Mouse (Mus musculus) forebrain, embryonic 12.5 days (tissue): ENCODE measurements around the gene BC048403. TPM values are rescaled to one million over a fixed set of nuclear protein-coding genes. Genes with fewer than 3 reads are reported as not detected.

Source experiments
- ATAC-seq: fragments of 200-750 bp; cut with Nextera tagmentation; 2 replicates; pipeline ENCODE4 v1.8.0; 2017; ENCODE audit warnings: moderate TSS enrichment; ENCODE audit not compliant: low FRiP score
- H3K27ac ChIP-seq: fragments of 300-500 bp; sonication (generic); 2 replicates; pipeline ENCODE4 v1.5.1; 2016; ENCODE audit warnings: mild to moderate bottlenecking
- H3K27me3 ChIP-seq: fragments of 300-500 bp; sonication (generic); 2 replicates; pipeline ENCODE4 v1.6.1; 2016; ENCODE audit warnings: mild to moderate bottlenecking
- H3K36me3 ChIP-seq: fragments of 300-500 bp; sonication (generic); replicated peaks from 2 replicates; pipeline ENCODE4 v1.6.1; 2016; ENCODE audit warnings: mild to moderate bottlenecking
- H3K4me1 ChIP-seq: fragments of 300-500 bp; sonication (generic); 2 replicates; pipeline ENCODE4 v1.6.1; 2016
- H3K4me2 ChIP-seq: fragments of 300-500 bp; sonication (generic); 2 replicates; pipeline ENCODE4 v1.6.1; 2016; ENCODE audit warnings: mild to moderate bottlenecking, moderate library complexity
- H3K4me3 ChIP-seq: fragments of 300-500 bp; sonication (generic); replicated peaks from 2 replicates; pipeline ENCODE4 v1.5.1; 2016; ENCODE audit warnings: mild to moderate bottlenecking
- H3K9ac ChIP-seq: fragments of 300-500 bp; sonication (generic); 2 replicates; pipeline ENCODE4 v1.6.1; 2016; ENCODE audit warnings: mild to moderate bottlenecking
- H3K9me3 ChIP-seq: fragments of 300-500 bp; sonication (generic); 2 replicates; pipeline ENCODE4 v1.6.1; 2016
- WGBS: fragments of 180-500 bp; shearing (Covaris S2); methylation state at CpG from one replicate; pipeline ENCODE4 v1.1.7; 2016; 5-methylcytosine and 5-hydroxymethylcytosine counted together
- polyA plus RNA-seq: library from polyadenylated mRNA; unstranded; fragments of >200 nt; fragmentation: Nextera tagmentation; extraction: Ambion mirVana; gene quantifications from 2 replicates; pipeline ENCODE4 v1.2.1, GENCODE M21; 2016

Gene BC048403
- polyA plus RNA-seq, 1 experiment from 2014 or later = 2.5 TPM

DNA sequence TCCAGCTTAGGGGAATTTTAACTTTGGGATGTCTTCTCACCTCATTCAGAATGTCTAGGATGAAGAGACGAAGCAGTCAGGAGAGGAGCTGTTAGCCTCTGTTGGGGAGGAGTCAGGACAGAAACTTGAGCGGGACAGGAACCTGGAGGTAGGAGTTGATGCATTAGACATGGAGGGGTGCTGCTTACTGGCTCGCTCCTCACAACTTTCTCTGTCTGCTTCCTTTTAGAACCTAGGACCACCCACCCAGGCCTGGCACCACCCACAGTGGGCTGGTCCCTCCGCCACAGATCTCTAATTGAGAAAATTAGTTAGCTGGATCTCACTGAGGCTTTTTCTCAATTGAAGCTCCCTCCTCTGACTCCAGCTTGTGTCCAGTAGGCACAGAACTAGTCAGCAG lies 13.2 kb upstream of the BC048403 start:
- Histone ChIP-seq H3K4me1 (no peaks in the 10 kb centered on the region), H3K4me2 (no peak overlapping the region), H3K27me3 (no peaks in the 10 kb centered on the region), H3K9me3 (peaks cover 10% of the 10 kb centered on the region; the same call in 1 of the 2 replicates), H3K36me3 (no peaks in the 10 kb centered on the region), H3K27ac (no peak overlapping the region), H3K4me3 (no peak overlapping the region), H3K9ac (no peak overlapping the region)
- ATAC-seq = no peak
- 84% methylated on average over 4 of the region's 4 CpGs for WGBS

DNA sequence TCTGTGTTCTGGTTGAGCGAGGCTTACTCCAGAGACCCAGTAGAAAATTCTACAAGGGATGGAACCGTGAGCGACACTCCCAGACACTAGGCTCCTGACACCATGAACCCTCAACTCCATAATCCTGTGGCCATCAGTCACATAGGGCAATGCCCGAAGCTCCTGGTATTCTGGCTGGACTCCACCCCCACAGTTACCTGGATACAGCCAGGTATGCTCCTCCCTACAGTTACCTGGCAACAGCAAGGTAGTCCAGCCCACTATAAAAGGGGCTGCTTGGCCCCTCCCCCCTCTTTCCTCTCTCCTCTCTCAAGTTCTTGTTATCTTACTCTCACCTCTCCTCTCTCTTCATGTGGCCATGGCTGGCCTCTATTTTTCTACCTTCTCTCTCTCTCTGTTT lies 12.6 kb upstream of the BC048403 start:
- no peak overlapping the region for H3K9ac ChIP-seq
- no peak overlapping the region for H3K4me3 ChIP-seq
- no peaks in the 10 kb centered on the region for H3K27me3 ChIP-seq
- no peaks in the 10 kb centered on the region for H3K36me3 ChIP-seq
- H3K27ac ChIP-seq = no peak overlapping the region
- no peak overlapping the region for H3K4me2 ChIP-seq
- WGBS = 73% methylated on average over 4 of the region's 4 CpGs
- peaks cover 4% of the 10 kb centered on the region; the same call in 1 of the 2 replicates for H3K9me3 ChIP-seq
- no peak for ATAC-seq
- H3K4me1 ChIP-seq = no peaks in the 10 kb centered on the region

DNA sequence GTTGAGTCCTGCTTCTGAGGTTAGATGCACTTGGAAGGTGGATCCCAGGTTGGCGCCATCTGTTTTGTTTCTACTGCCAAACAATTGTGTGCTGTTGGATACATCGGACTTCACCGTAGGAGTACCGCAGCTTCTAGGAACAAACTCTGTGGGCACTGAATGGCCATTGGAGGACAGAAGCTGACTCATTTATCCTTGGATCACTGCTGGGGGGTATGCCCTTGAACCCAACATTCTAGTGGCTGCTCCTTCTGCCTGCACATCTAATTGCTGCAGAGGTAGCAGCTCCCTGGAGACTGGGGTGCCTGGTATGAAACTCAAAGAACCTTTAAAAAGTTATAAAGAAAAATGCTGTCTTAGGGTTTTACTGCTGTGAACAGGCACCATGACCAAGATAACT lies 11.5 kb upstream of the BC048403 start:
- 94% methylated on average over 4 of the region's 4 CpGs for WGBS
- Histone ChIP-seq H3K4me1 (no peaks in the 10 kb centered on the region), H3K27me3 (no peaks in the 10 kb centered on the region), H3K36me3 (no peaks in the 10 kb centered on the region), H3K4me2 (no peak overlapping the region), H3K4me3 (no peak overlapping the region), H3K9me3 (0 out of 2 replicates have a peak, but pooled peaks cover 3% of the 10 kb centered on the region), H3K27ac (no peak overlapping the region), H3K9ac (no peak overlapping the region)
- no peak for ATAC-seq

DNA sequence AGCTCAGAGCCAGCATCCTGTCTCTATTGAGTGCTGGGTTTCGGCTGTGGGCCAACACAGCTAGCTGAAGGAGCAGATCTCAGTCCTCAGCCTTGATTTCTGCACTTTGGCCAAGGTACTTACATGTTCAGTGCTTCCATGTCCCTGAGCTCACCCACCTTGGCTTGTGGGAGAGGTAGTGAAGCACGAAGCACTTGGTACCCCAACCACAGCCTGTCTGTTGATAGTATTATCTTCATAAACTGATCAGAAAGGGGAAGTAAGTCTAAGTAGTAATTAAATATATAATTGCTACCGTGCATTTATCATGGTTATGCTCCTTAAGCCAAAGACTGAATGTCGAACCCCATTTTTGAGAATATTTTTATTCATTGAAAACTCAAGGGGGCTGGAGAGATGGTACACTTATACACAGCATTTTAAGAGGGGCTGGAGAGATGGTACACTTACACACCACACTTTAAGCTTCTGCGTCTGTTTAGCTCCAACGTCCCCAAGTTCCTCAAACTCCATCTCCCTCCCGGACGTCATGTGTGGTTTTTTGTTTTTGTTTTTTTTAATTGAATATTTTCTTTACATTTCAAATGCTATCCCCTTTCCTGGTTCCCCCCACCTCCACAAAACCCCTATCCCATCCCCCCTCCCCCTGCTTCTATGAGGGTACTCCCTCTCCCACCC lies 8.6 kb upstream of the BC048403 start:
- H3K4me1 ChIP-seq = no peaks in the 10 kb centered on the region
- H3K9ac ChIP-seq = no peak overlapping the region
- no peaks in the 10 kb centered on the region for H3K36me3 ChIP-seq
- no peak overlapping the region for H3K27ac ChIP-seq
- 0 out of 2 replicates have a peak, but pooled peaks cover 3% of the 10 kb centered on the region for H3K9me3 ChIP-seq
- ATAC-seq = no peak
- no peak overlapping the region for H3K4me3 ChIP-seq
- no peaks in the 10 kb centered on the region for H3K27me3 ChIP-seq
- H3K4me2 ChIP-seq = no peak overlapping the region
- 93% methylated on average over 8 of the region's 8 CpGs for WGBS

DNA sequence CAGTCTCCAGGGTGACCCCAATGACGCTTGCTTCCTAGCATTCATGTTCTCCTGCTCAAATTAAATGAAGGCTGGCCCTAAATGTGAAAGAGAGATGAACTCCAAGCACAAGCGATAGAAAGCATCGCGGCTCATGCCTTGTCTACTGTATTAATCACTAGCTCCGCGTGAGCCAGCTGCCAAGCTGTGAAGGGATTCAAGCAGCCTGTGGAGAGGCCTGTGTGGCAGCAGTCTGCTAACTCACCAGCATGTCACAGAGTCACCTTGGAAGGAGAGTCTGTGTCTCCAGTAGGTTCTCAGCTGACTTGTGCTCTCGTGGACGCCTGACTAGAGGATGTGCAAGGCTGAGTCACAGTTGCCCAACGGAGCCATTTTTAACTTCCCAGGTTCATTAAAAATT lies 7.2 kb upstream of the BC048403 start:
- no peaks in the 10 kb centered on the region for H3K4me1 ChIP-seq
- H3K9me3 ChIP-seq = 0 out of 2 replicates have a peak, but pooled peaks cover 3% of the 10 kb centered on the region
- H3K36me3 ChIP-seq = no peaks in the 10 kb centered on the region
- H3K9ac ChIP-seq = no peak overlapping the region
- H3K27ac ChIP-seq = no peak overlapping the region
- H3K4me2 ChIP-seq = no peak overlapping the region
- H3K4me3 ChIP-seq = no peak overlapping the region
- H3K27me3 ChIP-seq = 0 out of 2 replicates have a peak, but pooled peaks cover under 1% of the 10 kb centered on the region
- WGBS = 89% methylated on average over 9 of the region's 9 CpGs
- no peak for ATAC-seq

DNA sequence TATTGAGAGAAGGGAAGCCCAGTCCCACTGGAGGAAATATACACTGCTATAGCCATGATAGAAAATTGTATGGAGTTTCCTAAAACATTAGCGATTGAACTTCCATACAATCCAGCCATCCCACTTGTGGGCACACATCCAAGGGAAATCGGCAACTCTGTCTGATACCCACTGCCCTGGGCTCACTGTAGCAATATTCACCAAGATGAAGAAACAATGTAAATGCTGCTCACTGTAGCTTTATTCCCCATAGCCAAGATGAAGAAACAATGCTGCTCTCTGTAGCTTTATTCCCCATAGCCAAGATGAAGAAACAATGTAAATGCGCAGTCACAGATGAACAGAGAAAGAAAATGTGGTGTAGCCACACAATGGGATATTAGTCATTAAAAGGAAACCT lies 2.5 kb upstream of the BC048403 start:
- no peaks in the 10 kb centered on the region for H3K36me3 ChIP-seq
- H3K4me2 ChIP-seq = no peak overlapping the region
- H3K9ac ChIP-seq = no peak overlapping the region
- peaks cover 12% of the 10 kb centered on the region for H3K4me1 ChIP-seq
- H3K9me3 ChIP-seq = no peaks in the 10 kb centered on the region
- no peak overlapping the region for H3K4me3 ChIP-seq
- 86% methylated on average over 3 of the region's 3 CpGs for WGBS
- H3K27ac ChIP-seq = no peak overlapping the region
- H3K27me3 ChIP-seq = 0 out of 2 replicates have a peak, but pooled peaks cover 4% of the 10 kb centered on the region
- ATAC-seq = no peak

DNA sequence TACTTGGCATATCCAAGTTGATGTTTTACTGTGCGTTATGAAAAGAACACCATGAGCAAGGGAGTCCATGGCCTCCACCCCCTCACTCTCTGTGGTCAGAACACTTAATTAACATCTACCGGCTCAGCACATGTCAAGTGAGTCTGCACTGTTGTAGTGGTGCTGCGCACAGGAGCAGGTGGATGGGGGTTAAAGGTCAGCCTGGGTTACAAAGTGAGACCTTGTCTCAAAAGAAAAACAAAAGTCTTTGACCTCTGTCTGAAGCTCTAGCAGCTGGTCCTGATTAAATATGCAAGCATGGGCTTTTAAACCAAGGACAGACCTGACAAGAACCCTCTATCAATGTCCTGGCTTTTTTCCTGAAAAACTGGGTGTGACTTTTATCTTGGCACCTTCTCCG lies 2.6 kb downstream of the BC048403 start:
- ATAC-seq = no peak
- Histone ChIP-seq H3K4me3 (no peak overlapping the region), H3K4me2 (no peak overlapping the region), H3K9me3 (no peaks in the 10 kb centered on the region), H3K9ac (no peak overlapping the region), H3K27me3 (0 out of 2 replicates have a peak, but pooled peaks cover 4% of the 10 kb centered on the region), H3K36me3 (peaks cover 22% of the 10 kb centered on the region), H3K4me1 (peaks cover 12% of the 10 kb centered on the region), H3K27ac (no peak overlapping the region)
- 57% methylated on average over 4 of the region's 4 CpGs for WGBS

DNA sequence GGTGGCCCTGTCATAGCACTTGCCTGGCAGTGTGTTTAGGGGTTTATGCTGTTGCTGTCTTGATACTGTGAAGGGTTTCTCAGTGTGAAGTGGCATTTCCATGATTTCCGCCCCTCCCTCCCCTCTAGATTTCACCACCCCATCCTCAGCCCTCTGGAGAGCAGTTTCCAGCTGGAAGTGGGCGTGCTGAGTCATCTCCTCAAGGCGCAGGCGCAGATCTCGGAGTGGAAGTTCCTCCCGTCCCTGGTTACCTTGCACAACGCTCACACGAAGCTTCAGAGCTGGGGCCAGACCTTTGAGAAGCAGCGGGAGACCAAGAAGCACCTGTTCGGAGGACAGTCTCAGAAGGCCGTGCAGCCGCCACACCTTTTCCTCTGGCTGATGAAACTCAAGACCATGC lies 10.4 kb downstream of the BC048403 start:
- no peaks in the 10 kb centered on the region for H3K9me3 ChIP-seq
- peaks cover 56% of the 10 kb centered on the region for H3K36me3 ChIP-seq
- H3K4me1 ChIP-seq = no peaks in the 10 kb centered on the region
- H3K4me2 ChIP-seq = no peak overlapping the region
- H3K27me3 ChIP-seq = no peaks in the 10 kb centered on the region
- no peak overlapping the region for H3K27ac ChIP-seq
- H3K4me3 ChIP-seq = no peak overlapping the region
- no peak overlapping the region for H3K9ac ChIP-seq
- 97% methylated on average over 12 of the region's 12 CpGs for WGBS
- ATAC-seq = no peak

DNA sequence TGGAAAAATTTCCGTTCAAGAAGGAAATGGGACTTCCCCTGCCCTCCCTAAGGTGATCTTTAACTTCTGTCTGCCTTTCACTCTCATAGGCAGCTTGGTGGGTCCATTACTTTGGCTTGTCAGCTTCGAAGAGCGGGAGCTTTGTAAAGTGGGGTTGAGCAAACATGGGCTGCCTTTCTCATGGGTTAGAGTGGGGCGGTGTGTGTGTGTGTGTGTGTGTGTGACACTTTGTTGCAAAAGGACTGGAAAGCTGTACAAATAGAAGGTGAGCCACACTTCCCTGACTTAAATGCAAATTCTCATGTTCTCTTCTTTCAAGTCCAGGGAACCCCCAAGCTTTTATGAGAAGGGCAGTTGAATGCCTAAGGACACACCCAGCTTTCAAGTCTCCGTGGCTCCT lies 14.5 kb downstream of the BC048403 start:
- no peak overlapping the region for H3K4me2 ChIP-seq
- no peak for ATAC-seq
- no peaks in the 10 kb centered on the region for H3K4me1 ChIP-seq
- no peak overlapping the region for H3K27ac ChIP-seq
- H3K9me3 ChIP-seq = no peaks in the 10 kb centered on the region
- H3K36me3 ChIP-seq = peaks cover 17% of the 10 kb centered on the region
- no peak overlapping the region for H3K9ac ChIP-seq
- WGBS = 86% methylated on average over 5 of the region's 5 CpGs
- no peak overlapping the region for H3K4me3 ChIP-seq
- no peaks in the 10 kb centered on the region for H3K27me3 ChIP-seq

DNA sequence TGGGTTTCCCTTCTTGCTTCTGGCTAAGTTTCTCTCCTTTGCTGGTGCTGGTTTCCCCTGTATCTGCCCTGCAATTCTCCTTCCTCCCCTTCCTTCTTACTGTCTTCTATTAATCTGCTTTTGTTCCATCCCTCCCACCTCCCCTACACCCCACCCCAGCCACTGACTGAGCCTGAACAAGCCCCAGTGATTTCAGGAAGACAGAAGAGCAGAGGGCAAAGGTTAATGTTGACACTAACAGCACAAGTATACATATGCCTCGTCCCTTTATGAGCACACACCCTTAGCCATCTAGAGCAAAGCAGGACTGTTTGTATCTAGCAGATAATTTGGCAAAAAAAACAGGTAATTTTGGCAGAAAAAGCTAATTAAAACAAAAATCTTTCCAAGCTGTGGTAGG lies 16.1 kb downstream of the BC048403 start:
- Histone ChIP-seq H3K4me3 (no peak overlapping the region), H3K27ac (no peak overlapping the region), H3K9me3 (no peaks in the 10 kb centered on the region), H3K4me1 (no peaks in the 10 kb centered on the region), H3K27me3 (no peaks in the 10 kb centered on the region), H3K4me2 (no peak overlapping the region), H3K9ac (no peak overlapping the region), H3K36me3 (peaks cover 9% of the 10 kb centered on the region)
- ATAC-seq = no peak
- 43% methylated on average over 1 of the region's 1 CpGs for WGBS

DNA sequence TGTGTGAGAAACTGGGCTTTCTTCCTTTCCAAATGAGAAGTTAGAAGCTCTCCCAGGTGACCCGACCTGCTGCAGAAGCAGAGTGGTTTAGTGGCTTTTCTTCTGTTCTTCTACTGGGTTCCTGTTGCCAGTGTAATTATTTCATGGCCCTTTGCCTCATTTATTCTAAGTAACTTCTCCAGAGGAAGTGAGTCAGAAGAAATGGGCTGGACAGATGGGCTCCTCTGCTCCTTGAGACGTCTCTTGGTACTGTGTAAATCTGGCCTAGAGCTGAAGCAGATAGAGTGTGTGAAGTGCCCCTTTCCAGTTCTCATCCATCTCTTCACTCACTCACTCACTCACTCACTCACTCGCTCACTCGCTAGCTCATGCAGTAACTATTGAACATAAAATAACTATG lies 16.9 kb downstream of the BC048403 start:
- no peak overlapping the region for H3K4me2 ChIP-seq
- H3K9ac ChIP-seq = no peak overlapping the region
- 86% methylated on average over 4 of the region's 4 CpGs for WGBS
- H3K9me3 ChIP-seq = no peaks in the 10 kb centered on the region
- ATAC-seq = no peak
- 0 out of 2 replicates have a peak, but pooled peaks cover 5% of the 10 kb centered on the region for H3K36me3 ChIP-seq
- H3K4me1 ChIP-seq = no peaks in the 10 kb centered on the region
- no peak overlapping the region for H3K4me3 ChIP-seq
- no peaks in the 10 kb centered on the region for H3K27me3 ChIP-seq
- no peak overlapping the region for H3K27ac ChIP-seq

DNA sequence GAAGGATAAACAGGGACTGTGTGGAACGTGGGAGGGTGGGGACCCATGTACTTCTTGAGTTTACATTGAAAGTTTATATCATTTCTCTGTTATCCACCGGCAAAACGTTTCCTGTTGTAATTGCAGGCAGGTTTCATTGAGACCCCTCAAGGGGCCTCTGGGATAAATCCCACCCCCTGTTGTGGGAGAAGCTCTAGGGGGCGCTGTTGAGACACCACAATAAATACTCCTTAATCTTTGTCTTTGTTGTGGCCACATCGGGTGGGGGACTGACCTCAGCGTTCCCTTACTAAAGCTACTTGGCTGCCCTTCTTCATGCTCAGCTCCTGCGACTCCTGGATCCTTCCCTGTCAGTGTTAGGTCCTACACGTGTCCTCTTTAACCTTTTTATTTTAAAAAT lies 19.4 kb downstream of the BC048403 start:
- no peak overlapping the region for H3K27ac ChIP-seq
- 42% methylated on average over 8 of the region's 8 CpGs for WGBS
- H3K9me3 ChIP-seq = no peaks in the 10 kb centered on the region
- H3K4me3 ChIP-seq = no peak overlapping the region
- H3K4me2 ChIP-seq = no peak overlapping the region
- no peak for ATAC-seq
- H3K9ac ChIP-seq = no peak overlapping the region
- no peaks in the 10 kb centered on the region for H3K27me3 ChIP-seq
- H3K4me1 ChIP-seq = no peaks in the 10 kb centered on the region
- H3K36me3 ChIP-seq = no peaks in the 10 kb centered on the region

DNA sequence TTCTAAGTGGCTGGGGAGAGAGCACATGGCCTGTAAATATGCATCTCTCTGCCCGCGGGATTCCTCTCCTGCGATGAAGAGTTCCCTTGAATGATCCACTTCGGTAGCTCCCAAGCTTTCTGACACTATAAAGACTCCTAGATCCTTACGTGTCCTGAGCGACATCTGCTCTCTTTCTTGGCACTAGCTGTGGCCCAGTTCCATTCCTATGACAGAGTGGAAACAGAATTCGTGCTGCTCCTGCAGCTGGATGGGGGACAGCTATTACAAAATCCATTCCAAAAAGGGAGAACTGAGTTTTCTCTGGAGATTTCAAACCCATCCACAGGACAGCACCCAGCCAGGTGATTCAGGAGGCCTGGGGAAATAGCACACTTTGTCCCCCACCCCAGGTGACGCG lies 22.4 kb downstream of the BC048403 start:
- Histone ChIP-seq H3K4me1 (peaks cover 13% of the 10 kb centered on the region), H3K9me3 (no peaks in the 10 kb centered on the region), H3K4me2 (no peak overlapping the region), H3K4me3 (no peak overlapping the region), H3K27ac (no peak overlapping the region), H3K9ac (no peak overlapping the region), H3K27me3 (no peaks in the 10 kb centered on the region), H3K36me3 (no peaks in the 10 kb centered on the region)
- WGBS = 94% methylated on average over 9 of the region's 9 CpGs
- no peak for ATAC-seq
